Mouse (Mus musculus) embryonic facial prominence, embryonic 11.5 days (tissue): ENCODE measurements around the gene Rlf. TPM values are rescaled to one million over a fixed set of nuclear protein-coding genes. Genes with fewer than 3 reads are reported as not detected.
A peak's percentile ranks its signal among the peaks of the same experiment; 100 is the strongest.

ENCODE experiments used
- ATAC-seq: fragments of 200-750 bp; cut with Nextera tagmentation; replicated peaks from 2 replicates; pipeline ENCODE4 v1.8.0; 2017; ENCODE audit warnings: low read depth; ENCODE audit not compliant: insufficient number of reproducible peaks, low FRiP score, low TSS enrichment
- DNase-seq: peaks from one replicate; pipeline ENCODE4 v3.0.0-alpha.2; 2015; ENCODE audit warnings: low spot score
- H3K27ac ChIP-seq: fragments of 300-500 bp; sonication (generic); replicated peaks from 2 replicates; pipeline ENCODE4 v1.5.1; 2014; ENCODE audit warnings: mild to moderate bottlenecking, low read depth, low read length, control low read depth
- H3K27me3 ChIP-seq: fragments of 300-500 bp; sonication (generic); 2 replicates; pipeline ENCODE4 v1.6.1; 2014; ENCODE audit warnings: mild to moderate bottlenecking, low read length, moderate library complexity, mixed read lengths; ENCODE audit not compliant: control insufficient read depth, insufficient read depth
- H3K36me3 ChIP-seq: fragments of 300-500 bp; sonication (generic); replicated peaks from 2 replicates; pipeline ENCODE4 v1.6.1; 2014; ENCODE audit warnings: low read depth, mild to moderate bottlenecking, low read length, moderate library complexity, mixed read lengths; ENCODE audit not compliant: control insufficient read depth, insufficient read depth
- H3K4me1 ChIP-seq: fragments of 300-500 bp; sonication (generic); 2 replicates; pipeline ENCODE4 v1.6.1; 2014; ENCODE audit warnings: low read length, mixed read lengths; ENCODE audit not compliant: control insufficient read depth, insufficient read depth
- H3K4me2 ChIP-seq: fragments of 300-500 bp; sonication (generic); 2 replicates; pipeline ENCODE4 v1.6.1; 2014; ENCODE audit warnings: low read depth, mild to moderate bottlenecking, control low read depth, low read length, moderate library complexity
- H3K4me3 ChIP-seq: fragments of 300-500 bp; sonication (generic); 2 replicates; pipeline ENCODE4 v1.5.1; 2014; ENCODE audit warnings: low read depth, low read length, control low read depth
- H3K9ac ChIP-seq: fragments of 300-500 bp; sonication (generic); replicated peaks from 2 replicates; pipeline ENCODE4 v1.6.1; 2014; ENCODE audit warnings: mild to moderate bottlenecking, control low read depth, low read length
- H3K9me3 ChIP-seq: fragments of 300-500 bp; sonication (generic); replicated peaks from 2 replicates; pipeline ENCODE4 v1.6.1; 2016; ENCODE audit warnings: mild to moderate bottlenecking, low read length, inconsistent platforms, mixed read lengths; ENCODE audit not compliant: control insufficient read depth
- WGBS: fragments of 180-500 bp; shearing (Covaris S2); extraction: QIAGEN DNeasy Blood & Tissue Kit; methylation state at CpG from one replicate; pipeline ENCODE4 v1.1.7; 2014; 5-methylcytosine and 5-hydroxymethylcytosine counted together
- polyA plus RNA-seq: library from polyadenylated mRNA; unstranded; fragments of >200 nt; fragmentation: Nextera tagmentation; extraction: Ambion mirVana; gene quantifications from 2 replicates; pipeline ENCODE4 v1.2.1, GENCODE M21; 2014

Rlf gene
- polyA plus RNA-seq, 1 experiment from 2014 or later, result 24.8 TPM

- H3K4me2 ChIP-seq, result no peak overlapping the region
- no peaks in the 10 kb centered on the region for H3K4me1 ChIP-seq
- H3K36me3 ChIP-seq, result no peaks in the 10 kb centered on the region
- ATAC-seq, result no peak
- no peak overlapping the region for H3K27ac ChIP-seq
- H3K9ac ChIP-seq, result no peak overlapping the region
- H3K9me3 ChIP-seq, result no peaks in the 10 kb centered on the region
- no peak for DNase-seq
- H3K4me3 ChIP-seq, result no peak overlapping the region
- WGBS, result 85% methylated on average over 4 of the region's 4 CpGs
- H3K27me3 ChIP-seq, result no peaks in the 10 kb centered on the region
Measured at GRCm38 (mm10) chr4:121225177-121225576, 10.3 kb upstream of the Rlf start.

GRCm38 (mm10) chr4:121223136-121223535 is 8.3 kb upstream of the Rlf start:
- no peak overlapping the region for H3K4me3 ChIP-seq
- whole genome bisulfite sequencing, result 79% methylated on average over 1 of the region's 1 CpGs
- no peak for DNase-seq
- H3K9ac ChIP-seq, result no peak overlapping the region
- no peak overlapping the region for H3K27ac ChIP-seq
- ATAC-seq, result no peak
- H3K4me2 ChIP-seq, result no peak overlapping the region
- no peaks in the 10 kb centered on the region for H3K9me3 ChIP-seq
- no peaks in the 10 kb centered on the region for H3K27me3 ChIP-seq
- no peaks in the 10 kb centered on the region for H3K4me1 ChIP-seq
- no peaks in the 10 kb centered on the region for H3K36me3 ChIP-seq

- no peak overlapping the region for H3K9ac ChIP-seq
- 61% methylated on average over 2 of the region's 2 CpGs for WGBS
- no peak overlapping the region for H3K27ac ChIP-seq
- H3K36me3 ChIP-seq, result no peaks in the 10 kb centered on the region
- H3K27me3 ChIP-seq, result no peaks in the 10 kb centered on the region
- no peak overlapping the region for H3K4me2 ChIP-seq
- ATAC-seq (no peak), DNase-seq (no peak)
- H3K9me3 ChIP-seq, result no peaks in the 10 kb centered on the region
- H3K4me3 ChIP-seq, result no peak overlapping the region
- no peaks in the 10 kb centered on the region for H3K4me1 ChIP-seq
Measured at GRCm38 (mm10) chr4:121216216-121216615, 1.3 kb upstream of the Rlf start.

GRCm38 (mm10) chr4:121215489-121215888 is 605 bp upstream of the Rlf start:
- ATAC-seq, result peak; percentile 47; the same call in 1 of the 2 replicates

GRCm38 (mm10) chr4:121213936-121214792 is 720 bp downstream of the Rlf start:
- peak overlapping the region; percentile 98 for H3K9ac ChIP-seq
- H3K27me3 ChIP-seq, result no peaks in the 10 kb centered on the region
- no peaks in the 10 kb centered on the region for H3K9me3 ChIP-seq
- H3K4me3 ChIP-seq, result peak overlapping the region; percentile 91
- peak overlapping the region; percentile 53 for H3K4me2 ChIP-seq
- H3K36me3 ChIP-seq, result no peaks in the 10 kb centered on the region
- H3K27ac ChIP-seq, result peak overlapping the region; percentile 76
- no peaks in the 10 kb centered on the region for H3K4me1 ChIP-seq
- ATAC-seq, result peak; percentile 76; the same call in 1 of the 2 replicates
- WGBS, result 2% methylated on average over 33 of the region's 36 CpGs
- peak; percentile 44 for DNase-seq

More at GRCm38 (mm10) chr4:121215489-121215888, 605 bp upstream of the Rlf start:
- Histone ChIP-seq H3K27ac (no peak overlapping the region), H3K36me3 (no peaks in the 10 kb centered on the region), H3K9ac (peak overlapping the region; percentile 58), H3K4me3 (peak overlapping the region; percentile 91), H3K9me3 (no peaks in the 10 kb centered on the region), H3K4me2 (peak overlapping the region; percentile 39), H3K4me1 (no peaks in the 10 kb centered on the region), H3K27me3 (no peaks in the 10 kb centered on the region)
- 29% methylated on average over 5 of the region's 5 CpGs for WGBS
- DNase-seq, result no peak

GRCm38 (mm10) chr4:121208911-121209310 is 6.0 kb downstream of the Rlf start:
- Histone ChIP-seq H3K4me2 (no peak overlapping the region), H3K4me3 (no peak overlapping the region), H3K9ac (no peak overlapping the region), H3K27ac (no peak overlapping the region), H3K9me3 (no peaks in the 10 kb centered on the region), H3K4me1 (no peaks in the 10 kb centered on the region), H3K36me3 (no peaks in the 10 kb centered on the region), H3K27me3 (no peaks in the 10 kb centered on the region)
- ATAC-seq, result no peak
- no peak for DNase-seq
- 84% methylated on average over 4 of the region's 4 CpGs for WGBS

GRCm38 (mm10) chr4:121197856-121198255 is 17.0 kb downstream of the Rlf start:
- Histone ChIP-seq H3K36me3 (no peaks in the 10 kb centered on the region), H3K27ac (no peak overlapping the region), H3K9ac (no peak overlapping the region), H3K9me3 (no peaks in the 10 kb centered on the region), H3K4me3 (no peak overlapping the region), H3K27me3 (no peaks in the 10 kb centered on the region), H3K4me1 (no peaks in the 10 kb centered on the region), H3K4me2 (no peak overlapping the region)
- 70% methylated on average over 4 of the region's 4 CpGs for WGBS
- no peak for DNase-seq
- no peak for ATAC-seq

GRCm38 (mm10) chr4:121196995-121197394 is 17.9 kb downstream of the Rlf start:
- ATAC-seq (no peak), DNase-seq (no peak)
- Histone ChIP-seq H3K27ac (no peak overlapping the region), H3K4me3 (no peak overlapping the region), H3K4me2 (no peak overlapping the region), H3K9ac (no peak overlapping the region), H3K9me3 (no peaks in the 10 kb centered on the region), H3K4me1 (no peaks in the 10 kb centered on the region), H3K36me3 (no peaks in the 10 kb centered on the region), H3K27me3 (no peaks in the 10 kb centered on the region)
- WGBS, result 93% methylated on average over 4 of the region's 4 CpGs
